Mouse (Mus musculus) ovary, postnatal 10 days (tissue): ENCODE measurements around the gene Tssk2.

ENCODE experiments used
- DNase-seq: peaks from one replicate; pipeline ENCODE4 v3.0.0; 2022; ENCODE audit warnings: low spot score

The Tssk2 gene

DNA sequence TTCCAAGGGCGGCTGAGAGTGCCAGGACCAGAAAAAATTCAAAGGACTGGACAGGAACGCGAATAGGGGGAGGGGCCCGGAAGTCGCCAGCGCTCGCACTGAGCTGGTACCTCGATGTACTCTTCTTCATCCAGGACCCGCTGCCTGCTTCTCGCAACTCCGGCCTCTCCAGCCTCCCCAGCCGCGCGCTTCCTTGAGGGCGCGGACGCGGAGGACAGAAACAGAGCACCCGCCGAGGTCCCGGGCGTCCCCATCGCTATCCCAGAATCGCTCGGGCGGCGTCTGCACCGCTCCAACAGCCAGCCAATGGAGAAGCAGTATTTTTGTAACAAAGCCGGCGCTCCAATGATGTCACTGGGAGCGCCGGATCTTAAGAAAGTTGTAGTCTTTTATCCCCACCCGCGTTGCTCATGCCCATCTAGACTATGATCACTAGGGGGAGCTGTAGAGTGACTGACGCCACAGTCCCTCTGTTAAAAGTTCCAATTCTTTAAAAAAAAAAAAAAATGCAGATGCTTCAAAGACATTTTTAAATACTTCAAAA, 12.7 kb downstream of the Tssk2 start, which contains the start of gene Ess2:
Ess2 (minus strand) TSS at position 297 of the 544 bp plus-strand sequence.
- DNase-seq = peak; percentile 64

DNA sequence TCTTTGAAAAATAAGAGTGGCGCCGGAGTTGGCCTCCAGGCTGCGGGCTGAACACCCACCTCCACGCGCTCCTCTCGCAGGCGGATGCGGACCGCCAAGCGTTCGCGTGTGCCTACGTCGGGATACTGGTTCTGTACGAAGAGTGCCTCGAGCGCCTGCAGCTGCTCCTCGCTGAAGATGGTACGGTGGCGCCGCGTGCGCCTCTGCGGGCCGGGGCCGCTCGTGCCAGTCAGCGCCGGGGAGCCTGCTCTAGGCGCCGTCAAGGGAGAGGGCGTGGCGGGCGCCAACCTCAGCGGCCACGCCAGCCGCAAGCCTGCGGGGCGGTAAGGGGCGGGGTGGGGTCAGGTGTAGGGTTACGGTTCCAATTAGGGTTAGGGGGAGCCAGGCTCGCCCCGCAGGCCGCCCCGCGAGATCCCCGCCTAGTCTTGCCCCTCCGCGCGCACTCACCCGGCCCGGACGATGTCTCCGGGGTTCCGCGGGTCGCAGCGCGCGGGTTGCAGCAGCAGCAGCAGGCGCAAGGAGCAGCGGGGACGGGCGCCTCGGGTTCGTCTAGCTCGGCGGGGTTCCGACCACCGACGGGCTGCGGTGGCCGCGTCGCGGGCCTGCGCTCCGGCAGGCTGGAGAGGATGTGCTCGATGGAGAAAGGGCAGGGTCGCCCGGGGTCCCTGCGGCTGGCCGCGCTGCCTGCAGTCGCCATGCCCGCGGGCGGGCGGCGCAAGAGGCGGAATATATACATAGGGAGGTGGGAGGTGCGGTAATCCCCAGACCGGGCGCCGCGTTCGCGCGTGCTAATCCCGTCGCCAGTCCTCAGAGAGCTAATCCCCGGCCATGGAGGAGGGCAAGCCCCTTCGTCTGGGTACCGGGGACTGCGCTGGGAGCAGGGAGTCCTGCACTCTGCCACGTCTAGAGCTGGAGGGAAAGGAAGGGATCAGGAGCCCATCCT, 16.1 kb downstream of the Tssk2 start, which contains the start of gene Gsc2:
Gsc2 (minus strand) TSS at position 753 of the 943 bp plus-strand sequence.
- DNase-seq = no peak

DNA sequence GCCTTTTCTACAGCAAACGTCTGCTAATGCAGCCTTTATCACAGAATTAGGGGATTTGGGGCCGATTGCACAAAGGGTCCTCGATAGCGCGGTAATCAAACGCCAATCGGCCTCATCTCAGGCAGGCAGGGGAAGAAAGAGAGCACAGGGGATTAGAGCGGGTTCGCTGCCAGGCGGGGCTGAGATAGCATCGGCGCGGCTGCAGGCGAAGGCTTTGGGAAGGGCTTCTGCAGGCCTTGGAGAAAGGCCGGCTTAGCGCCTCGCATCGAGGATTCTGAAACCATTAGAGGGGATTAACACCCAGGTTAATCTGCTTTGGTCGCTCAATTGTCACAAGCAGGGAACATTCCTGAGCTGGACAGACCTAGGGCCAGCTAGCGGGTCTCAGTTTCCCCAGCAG, 22.1 kb downstream of the Tssk2 start:
- DNase-seq = no peak

DNA sequence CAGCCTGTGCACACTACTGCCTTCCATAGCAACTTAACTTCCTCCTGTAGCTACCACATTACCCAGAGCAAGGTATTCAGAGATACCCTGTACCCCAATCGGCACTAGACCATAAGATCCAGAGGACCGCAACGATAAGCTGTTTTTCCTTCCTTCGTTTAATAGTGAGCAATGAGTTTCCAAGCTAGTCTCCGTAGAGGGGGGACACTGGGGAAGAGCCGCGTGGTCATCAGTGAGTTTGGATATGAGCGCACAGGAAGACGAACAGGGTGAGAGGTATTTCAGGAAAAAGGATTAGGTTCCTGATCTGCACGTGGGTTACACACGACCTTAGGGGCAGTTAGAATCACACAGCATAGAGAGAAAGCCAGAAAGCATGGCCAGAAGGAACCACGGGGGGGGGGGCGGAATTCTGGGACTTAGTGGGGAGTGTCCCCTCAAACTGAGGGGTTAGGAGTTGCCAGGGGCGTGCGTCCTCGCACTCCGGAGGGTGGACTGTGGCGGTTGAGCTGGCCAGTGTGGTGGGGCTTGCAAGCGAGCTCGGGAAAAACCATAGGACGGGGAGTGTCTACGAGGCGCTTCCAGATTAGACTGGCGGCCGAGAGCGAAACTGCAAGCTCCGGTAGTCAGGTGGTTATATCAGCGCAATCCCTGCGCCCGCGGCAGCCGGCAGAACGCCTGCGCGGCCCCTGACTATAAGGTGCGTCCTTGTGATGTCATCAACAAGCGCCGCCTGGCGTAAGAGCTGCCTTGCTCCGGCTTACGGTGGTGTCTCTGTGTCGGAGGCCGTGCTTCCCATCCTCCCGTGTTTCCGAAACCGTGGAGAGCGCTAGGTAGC, 23.1 kb downstream of the Tssk2 start:
- peak; percentile 88 for DNase-seq

DNA sequence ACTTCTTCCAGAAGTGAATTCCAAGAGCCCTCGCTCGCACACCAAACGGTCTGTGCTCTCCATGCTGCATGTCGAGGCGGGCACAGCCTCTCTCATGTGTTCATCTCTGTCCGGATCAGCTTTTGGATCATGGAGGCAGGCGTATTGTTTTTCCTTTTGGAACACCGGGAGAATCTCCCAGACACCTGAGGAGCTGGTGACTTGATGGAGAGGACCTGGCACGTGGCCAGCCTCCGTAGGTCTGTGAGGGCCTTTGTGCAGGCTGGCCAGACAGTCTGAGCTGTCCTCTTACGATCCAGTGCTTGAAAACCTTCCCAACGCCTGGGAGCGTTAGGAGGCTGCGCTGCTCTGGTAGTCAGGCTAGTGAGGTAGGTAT, 23.7 kb downstream of the Tssk2 start:
- no peak for DNase-seq

DNA sequence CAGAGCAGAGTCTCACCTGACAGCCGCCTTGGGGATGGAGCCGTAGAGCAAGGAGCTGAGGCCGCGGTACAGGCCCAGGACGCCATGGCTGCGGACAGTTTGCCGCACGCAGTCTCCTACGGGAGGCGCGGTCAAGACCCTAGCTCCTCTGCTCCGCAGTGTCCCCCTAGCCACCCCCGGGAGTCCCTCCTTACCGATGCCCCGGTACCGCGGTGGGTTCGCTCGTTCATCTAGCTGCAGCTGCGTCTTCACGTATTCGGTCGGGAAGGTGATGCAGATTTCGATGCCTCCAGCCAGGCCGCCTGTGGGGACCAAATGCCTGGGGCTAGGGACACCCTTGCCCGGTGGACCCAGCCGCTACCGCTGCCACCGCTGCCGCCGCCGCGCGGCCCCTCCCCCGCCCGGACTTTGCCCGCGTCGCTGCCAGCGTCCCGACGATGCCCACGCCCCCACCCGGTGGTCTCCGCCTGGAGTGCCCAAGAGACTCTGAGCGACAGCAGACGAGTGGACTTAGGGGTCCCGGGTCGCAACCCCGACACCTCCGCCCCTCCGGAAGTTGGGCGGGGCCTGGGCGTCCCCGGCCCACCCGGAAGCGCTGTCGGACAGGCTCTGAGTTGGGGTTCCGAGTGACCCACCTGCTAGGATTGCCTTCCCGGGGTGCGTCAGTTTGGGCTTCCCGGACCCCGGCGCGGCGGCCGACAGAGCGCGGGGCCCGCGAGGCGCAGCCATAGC, 29.1 kb downstream of the Tssk2 start:
- peak; percentile 40 for DNase-seq

DNA sequence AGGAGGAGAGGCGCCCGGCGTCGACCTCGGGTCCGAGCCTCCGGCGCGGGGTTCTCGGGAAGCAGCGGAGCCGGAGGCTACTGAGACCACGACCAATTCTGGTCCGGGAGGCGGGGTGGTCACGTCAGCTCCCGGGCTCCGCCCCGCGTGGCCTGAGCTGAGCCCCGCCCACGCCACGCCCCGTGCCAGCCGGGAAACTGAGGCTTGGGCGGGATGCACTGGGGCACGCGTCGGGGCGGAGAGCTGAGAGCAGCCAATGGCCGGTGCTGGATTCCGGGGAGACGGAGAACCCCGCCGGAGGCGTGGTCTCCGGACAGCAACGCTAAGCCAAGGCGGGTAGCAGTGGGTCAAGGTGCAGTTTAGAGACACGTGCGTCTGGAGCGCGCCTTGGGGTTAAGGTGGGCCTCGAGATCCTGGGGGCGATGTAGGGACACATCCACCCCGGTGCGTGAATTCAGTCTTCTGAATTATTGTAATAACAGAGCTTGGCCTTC, 29.7 kb downstream of the Tssk2 start, which contains the start of gene Slc25a1:
Slc25a1 (minus strand) TSS at position 133 of the 494 bp plus-strand sequence.
- peak; percentile 60 for DNase-seq

DNA sequence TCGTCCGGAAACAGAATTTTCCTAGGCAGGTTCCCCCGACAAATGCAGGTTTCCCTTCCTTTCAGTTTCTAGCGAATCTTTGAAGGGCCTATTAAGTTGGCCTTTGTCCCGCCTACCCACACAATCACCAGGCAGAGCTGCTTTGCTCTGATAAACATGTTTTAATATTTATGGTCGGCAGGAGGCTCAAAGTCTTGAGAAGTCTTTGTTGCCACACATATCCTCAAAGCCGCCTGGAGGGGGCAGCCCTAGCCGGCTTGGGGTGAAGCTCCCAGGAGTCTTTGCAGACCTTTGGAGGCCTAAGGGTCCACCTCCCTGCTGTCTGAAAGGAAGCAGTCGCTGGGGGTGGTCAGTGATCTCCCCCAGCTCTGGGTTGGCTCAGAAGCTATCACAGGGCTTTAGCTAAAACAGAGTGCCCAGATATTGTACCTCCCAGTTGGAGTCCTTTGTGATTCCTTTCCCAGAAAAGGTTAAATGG, 30.2 kb downstream of the Tssk2 start:
- peak; percentile 45 for DNase-seq

DNA sequence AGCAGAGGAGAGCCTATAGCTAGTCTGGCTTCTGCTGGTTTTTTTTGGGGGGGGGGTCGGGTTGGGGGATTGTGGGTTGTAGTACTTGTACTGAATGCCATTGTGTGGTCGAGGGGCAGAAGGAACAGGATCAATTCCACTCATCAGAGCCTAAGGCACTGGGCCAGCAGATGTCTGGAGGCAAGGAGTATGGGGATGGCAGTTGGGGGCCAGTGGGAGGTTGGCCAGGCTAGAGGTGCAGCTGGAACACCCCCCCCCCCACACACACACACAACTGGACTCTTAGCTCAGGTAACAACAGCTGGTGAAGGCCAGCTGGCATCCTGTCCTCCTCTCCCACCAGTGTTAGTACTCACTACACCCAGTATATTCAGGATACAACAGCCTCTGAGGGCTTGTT, 30.8 kb downstream of the Tssk2 start:
- no peak for DNase-seq

DNA sequence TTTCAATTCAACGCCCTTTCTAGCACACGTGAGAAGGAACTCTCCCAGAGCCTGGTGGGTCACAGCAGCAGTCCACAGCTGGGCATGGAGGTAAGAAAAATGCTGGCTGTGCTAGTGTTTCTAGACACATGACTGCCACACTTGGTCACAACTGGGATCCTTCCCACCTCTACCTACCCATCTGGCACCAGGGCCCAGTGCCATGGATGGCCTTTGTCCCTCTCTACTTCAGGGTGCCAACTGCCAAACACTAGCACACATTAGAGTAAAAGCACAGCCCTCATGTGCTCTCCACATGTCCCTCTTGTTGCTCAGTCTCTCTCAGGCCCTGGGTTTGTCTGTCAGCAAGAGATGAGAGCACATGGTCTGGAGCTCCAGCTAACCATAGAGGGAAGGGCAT, 31.2 kb downstream of the Tssk2 start:
- no peak for DNase-seq

DNA sequence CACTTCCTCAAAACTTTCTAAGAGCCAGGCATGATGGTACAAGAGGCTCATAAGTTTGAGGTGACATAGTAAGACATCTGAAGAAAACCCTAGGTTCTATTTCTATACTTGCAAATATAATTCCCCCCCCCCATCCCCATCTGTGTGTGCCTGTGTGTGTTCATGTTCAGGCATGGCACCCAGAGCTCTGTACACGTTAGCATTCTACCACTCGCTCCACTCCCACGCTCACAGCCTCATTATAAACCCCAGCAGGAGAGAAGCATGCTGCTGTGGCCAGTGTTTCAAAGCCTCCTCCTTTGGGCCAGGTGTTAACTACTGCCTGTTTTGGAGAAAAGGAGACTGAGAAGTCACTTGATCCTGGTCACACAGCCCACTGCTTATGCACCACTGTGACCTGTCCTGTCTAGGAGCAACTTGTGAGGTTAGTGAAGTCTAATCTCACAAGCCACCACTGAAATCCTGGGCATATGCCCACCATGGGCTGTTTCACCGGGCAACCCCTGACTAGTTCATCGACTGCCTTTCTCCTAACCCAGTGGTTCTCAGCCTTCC, 33.5 kb downstream of the Tssk2 start:
- no peak for DNase-seq

DNA sequence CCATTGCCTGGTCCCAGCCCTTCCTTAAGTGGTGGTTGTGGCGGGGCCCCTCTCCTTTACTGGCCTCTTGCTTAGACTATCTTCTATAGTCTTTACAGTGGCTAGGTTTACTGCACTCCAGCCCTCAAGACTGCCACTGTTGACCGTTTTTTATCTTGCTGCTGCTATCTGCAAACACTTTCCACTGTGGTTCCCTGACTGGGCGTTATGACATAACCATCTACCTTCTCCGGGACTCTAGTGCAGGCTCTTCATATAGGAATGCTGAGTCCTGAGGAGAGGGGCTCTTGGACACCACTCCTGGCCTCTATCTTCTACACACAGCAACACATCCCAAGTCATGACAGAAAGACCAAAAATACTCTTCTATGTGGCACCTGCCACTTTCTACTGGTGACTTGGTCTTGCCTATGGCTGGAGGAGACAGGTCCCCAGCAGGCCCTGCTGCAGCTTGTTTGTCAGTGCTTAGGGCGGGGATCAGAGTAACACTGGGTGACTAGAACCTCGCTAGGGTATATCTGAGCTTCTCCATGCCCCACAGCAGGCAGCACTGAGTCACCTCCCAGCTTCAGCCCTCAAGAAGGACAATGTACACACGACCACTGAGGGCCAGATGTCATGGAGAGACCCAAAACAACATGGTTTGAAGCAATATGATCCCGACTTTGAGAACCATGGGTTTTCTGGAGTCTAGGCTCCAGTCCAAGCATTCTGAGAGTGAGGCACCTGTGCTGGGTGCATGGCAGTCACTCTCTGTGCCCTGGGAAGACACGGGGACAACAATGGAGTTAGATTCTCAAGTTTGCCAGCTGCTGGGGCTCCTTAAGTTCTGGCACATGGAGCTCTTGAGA, 35.4 kb downstream of the Tssk2 start:
- DNase-seq = no peak

DNA sequence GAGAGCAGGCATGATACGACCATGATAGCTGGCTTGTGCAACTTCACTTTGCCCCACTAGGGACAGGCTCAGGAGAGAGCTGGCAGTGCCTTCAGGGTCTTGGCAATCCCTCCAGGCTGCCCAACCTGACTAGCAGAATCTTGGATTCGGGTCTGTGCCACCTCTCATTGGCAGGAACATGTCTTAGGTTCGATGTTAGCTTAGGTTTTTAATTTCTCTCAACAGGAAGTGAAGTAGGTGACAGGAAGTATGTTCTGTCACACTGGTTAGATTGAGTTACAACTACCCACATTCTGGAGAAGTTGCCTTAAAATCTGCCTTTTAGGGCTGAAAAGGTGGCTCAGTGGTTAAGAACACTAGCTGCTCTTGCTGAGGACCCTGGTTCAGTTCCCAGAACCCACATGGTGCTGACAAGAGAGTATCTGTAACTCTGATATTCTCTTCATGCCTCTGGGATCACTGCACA, 36.0 kb downstream of the Tssk2 start:
- no peak for DNase-seq

DNA sequence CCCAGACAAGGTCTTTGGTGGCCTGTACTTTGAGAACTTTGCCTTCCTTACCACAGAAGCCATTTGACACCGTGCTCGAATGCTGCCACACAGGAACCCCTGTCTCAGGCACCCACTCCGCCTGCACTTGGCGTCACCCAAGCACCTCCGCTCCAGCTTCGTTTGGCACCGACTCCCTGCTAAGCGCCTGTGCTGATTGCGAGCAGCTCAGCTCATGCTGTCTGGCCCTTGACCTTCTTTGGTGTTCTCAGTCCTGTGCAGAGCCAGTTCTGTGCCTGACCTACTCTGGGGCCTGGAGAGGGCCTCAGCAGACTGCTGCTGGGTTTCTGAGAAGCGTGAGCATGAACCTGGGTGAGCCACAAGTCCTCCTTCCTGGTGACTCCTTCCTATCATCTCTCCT, 38.3 kb downstream of the Tssk2 start:
- no peak for DNase-seq

DNA sequence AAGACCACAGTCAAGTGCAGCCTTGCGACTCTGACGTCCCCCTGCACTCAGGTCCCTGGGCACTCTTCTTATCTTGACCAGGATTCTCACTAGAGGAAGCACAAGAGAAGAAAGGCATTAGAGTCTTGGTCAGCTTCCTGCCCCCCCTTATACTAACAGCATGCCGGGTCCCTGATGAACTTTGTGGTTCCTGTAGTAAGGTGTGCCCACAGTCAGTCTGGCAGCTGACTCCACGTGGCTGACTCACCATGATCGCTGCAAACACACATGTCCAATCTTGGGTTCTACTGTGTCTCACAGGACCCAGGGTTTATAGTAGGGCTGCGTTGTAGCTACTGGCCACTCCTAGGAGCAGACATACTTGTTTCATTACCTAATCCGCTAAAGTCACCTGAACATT, 39.8 kb downstream of the Tssk2 start:
- DNase-seq = no peak

DNA sequence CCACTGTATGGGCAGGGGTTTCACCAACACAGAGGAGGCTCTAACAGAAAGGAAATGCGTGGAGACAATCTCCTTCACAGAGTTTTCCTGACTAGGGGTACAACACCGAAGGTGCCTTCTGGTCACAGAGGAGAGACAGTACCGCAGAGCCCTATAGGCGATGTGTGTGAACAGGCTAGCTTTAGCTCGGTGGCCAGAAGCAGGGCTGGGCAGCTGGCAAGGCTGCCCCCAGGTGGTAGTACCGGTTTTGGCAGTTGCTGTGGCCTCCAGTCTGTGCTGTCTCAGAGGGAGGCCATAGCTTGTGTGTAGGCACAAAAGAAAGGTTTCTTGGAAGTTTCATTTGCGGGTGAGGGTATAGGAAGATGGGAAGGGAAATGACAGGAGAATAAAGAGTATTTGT, 40.4 kb downstream of the Tssk2 start:
- DNase-seq = no peak

DNA sequence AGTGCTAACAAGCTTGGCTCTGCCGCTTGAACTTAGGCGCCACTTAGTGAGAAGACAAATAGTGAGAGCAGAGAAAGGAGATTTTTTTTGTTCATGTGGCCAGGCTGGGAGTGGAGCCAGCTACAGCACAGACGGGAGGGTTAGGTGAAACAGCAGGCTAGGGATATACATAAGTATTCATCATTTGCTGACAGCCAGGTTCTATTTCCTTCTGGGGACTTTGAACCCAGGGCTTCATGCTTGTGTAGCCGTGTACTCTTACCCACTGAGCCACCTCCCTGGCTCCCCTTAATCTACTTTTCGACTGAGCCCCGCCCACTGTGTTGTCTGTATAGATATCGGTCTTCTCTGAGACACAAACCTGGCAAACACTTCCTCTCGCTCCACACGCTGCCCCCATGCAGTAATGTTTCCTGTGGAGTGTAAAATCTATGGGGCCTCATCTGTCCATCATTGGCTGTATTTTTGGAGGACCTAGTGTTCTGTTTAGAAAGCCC, 40.9 kb downstream of the Tssk2 start:
- no peak for DNase-seq

DNA sequence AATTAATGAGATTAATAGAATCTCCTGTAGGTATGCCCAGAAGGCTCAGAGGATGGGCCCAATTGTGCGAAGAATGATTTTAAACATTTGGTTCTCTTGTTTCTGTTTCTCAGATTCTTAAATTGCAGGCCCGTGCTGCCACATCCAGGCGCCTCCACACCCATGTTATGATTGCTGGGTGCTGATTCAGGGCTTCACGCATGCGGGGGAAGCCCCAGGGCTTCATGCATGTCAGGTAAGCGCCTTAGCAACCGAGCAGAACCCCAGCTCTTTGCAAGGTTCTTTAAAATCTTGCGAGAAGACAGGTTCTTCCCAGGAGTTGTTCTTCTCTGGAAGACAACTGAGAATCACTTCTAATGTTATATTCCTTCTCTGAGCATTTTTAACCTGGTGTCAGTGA, 45.0 kb downstream of the Tssk2 start:
- no peak for DNase-seq

DNA sequence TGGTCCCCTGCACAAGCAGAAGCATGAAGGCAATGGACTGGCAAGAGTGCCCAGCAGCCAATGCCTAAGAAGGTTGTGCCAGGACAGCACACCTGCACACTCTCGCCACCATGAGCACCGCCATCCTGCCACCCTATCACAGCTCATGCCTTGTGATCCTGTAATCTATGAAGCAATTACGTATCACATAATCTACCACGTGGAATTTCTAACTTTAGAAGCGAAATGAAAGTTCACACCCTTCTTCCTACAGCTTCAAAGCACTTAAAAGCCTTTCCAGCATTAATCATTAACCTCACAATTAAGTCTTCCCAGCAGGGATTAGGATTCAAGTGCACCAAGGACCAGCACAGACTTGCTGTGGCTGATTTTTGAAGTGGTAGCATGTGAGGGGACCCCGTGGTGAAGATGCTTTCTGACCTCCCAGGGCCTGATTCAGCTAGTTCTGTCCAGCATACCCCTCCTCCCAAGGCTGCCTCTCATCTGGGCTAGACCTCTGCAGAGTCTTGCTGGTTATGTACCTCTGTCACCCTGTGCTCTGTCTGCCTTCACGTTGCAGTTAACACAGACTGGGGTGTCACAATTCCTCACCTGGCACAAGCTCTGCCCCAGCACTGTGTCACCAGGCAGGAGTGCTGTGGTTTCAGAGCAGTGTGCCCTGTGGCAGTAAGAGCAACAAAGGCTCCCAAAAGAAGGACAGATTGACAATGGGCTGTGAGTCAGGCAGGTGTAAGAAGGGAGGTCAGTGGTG, 46.8 kb downstream of the Tssk2 start:
- DNase-seq = no peak
